Mouse (Mus musculus) kidney, postnatal 36 days (tissue): ENCODE results near the gene Slc35a5.

ENCODE experiments used
- DNase-seq, 2 experiments: peaks; one replicate each; pipeline ENCODE4 v3.0.0; 2021 to 2022; ENCODE audit warnings: mixed read lengths in 2 of 2

The Slc35a5 gene

GRCm38 (mm10) chr16:45158522-45159388 lies at the start of gene Slc35a5, which contains the start of gene Atg3:
Gene Slc35a5, minus strand, starts transcription at chr16:45158706.
Gene Atg3, plus strand, starts transcription at chr16:45158785.
- DNase-seq: peak; percentile 98

DNA sequence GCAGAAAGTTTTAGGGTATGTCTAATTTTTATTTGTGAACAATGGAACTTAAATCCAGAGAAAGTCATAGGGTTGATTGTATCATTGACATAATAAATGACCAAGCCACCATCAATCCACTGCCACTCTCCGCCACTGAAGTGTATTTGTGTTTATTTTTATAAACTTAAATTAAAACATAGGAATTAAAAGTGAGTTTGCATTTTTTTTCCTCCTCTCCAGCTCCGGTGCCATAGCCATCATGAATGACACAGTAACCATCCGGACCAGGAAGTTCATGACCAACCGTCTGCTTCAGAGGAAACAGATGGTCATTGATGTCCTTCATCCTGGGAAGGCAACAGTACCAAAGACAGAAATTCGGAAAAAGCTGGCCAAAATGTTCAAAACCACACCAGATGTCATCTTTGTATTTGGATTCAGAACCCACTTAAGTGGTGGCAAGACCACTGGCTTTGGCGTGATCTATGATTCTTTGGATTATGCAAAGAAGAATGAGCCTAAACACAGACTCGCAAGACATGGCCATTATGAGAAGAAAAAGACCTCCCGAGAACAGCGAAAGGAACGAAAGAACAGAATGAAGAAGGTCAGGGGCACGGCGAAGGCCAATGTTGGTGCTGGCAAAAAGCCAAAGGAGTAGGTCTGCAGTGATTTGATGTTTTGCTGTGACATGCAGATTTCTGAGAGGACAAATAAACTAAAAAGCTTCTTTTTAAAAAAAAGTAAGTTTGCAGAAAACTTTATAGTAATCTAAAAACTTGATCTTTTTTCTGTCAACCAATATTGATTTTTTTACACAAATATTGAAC lies 46.6 kb upstream of the Slc35a5 start:
- no peak for DNase-seq

GRCm38 (mm10) chr16:45204438-45204837 lies 45.9 kb upstream of the Slc35a5 start:
- DNase-seq: no peak

DNA sequence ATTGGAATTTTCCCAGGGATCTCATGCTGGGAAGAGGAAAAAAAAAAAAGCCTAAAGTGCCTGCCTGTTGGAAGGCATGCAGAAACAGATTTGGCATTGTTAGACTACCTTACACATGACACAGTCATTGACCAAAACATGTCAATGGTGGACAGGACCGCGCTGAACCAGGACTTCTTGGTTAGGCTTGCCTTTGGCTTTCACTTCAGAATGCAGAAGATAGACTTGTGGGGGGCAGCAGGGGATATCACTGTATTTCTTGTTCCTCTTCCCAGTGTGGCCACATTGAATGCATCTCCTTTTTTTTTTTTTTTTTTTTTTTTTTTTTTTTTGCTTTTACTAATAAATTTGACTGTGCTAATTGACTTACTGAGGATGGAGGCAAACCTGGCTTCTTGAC lies 42.9 kb upstream of the Slc35a5 start:
- DNase-seq: no peak

- DNase-seq: peak; percentile 75 to 78
Measured at GRCm38 (mm10) chr16:45196816-45197215, 38.3 kb upstream of the Slc35a5 start.

GRCm38 (mm10) chr16:45192613-45193012 lies 34.1 kb upstream of the Slc35a5 start:
- DNase-seq: peak; percentile 66 to 90

GRCm38 (mm10) chr16:45181824-45182223 lies 23.3 kb upstream of the Slc35a5 start:
- no peak for DNase-seq

- peak in 1 of 2 experiments; percentile 24 for DNase-seq
Measured at GRCm38 (mm10) chr16:45178552-45178951, 20.0 kb upstream of the Slc35a5 start.

- DNase-seq: no peak
Measured at GRCm38 (mm10) chr16:45159389-45159716, 847 bp upstream of the Slc35a5 start.

DNA sequence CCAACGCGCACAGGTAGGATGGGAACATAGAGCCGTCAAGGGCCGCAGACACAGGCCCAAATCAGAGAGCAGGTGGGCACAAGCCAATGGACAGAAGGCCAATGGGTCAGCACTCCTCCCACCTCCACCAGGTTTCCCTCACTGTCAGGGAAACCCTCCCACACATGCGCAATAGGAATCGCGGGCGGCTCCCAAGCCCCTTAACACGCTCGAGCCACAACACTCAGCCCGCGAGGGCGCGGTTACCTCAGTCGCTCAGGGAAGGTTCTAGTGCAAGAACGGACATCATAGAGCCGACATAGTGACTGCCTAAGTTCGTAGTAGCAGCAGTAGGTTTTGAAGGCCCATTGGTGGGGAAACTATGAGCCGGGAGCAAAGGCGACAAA lies 377 bp downstream of the Slc35a5 start:
- peak; percentile 80 to 82 for DNase-seq

GRCm38 (mm10) chr16:45154741-45155250 lies 3.7 kb downstream of the Slc35a5 start:
- DNase-seq: peak; percentile 42 to 55

DNA sequence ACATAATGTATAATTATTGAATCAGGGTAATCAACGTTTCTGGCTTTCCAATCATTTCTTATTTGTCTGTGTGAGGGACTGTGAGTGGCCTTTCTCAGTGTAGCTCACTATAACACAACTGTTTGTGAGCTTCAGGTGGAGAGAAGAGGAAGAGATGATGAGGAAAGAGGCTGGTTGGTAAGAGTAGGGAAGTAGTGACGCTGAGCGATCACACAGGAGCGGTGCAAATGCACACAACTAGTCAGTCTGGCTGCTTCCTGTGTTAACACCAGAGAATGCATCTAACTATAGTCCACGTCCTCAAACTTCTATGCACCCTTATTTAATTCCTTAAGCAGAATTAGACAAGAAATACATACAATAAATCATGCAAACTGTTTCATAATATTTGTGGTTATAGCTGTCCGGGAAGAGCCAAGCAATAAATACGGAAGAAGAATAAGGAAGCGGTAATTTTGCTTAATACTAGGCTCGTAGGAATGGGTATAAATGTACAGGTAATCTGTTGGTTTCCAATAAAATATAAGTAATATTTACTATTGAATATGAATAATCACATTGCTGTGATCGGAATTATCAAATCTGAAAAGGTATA lies 9.9 kb downstream of the Slc35a5 start:
- no peak for DNase-seq

DNA sequence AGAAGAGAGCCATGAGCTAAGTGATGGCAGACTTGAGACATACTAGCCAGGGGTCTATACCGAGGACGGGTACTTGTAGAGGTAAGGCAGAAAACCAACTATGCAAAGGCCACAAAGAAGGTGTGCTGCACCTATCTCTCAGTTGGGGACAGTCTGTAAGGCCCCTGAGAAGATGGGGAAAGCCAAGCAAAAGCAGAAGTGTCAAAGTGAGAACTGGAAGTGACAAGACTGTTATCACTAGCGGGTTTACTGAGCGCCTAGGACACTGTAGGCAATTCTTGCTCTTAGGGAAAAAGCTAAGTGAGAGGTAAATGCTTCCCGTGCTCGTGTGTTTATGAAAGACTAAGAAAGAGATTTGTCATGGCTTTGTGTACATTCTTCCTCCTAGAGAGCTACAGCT lies 13.4 kb downstream of the Slc35a5 start:
- DNase-seq: no peak

DNA sequence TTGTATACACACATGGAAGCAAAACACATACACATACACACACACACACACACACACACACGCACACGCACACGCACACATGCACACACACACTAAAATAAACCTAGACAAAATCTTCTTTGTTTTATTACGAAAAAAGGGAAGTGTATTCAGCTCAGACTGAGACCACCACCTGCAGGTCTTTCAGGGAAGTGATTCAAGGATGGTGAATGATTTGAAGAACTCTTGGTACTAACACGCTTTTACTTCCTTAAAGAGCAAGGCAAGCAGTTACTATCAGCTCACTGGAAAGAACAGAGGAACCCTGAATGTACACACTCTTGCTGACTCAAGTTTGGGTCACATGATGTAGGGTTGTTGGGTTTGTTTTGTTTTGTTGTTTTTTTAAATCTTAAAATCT lies 15.9 kb downstream of the Slc35a5 start:
- no peak for DNase-seq

DNA sequence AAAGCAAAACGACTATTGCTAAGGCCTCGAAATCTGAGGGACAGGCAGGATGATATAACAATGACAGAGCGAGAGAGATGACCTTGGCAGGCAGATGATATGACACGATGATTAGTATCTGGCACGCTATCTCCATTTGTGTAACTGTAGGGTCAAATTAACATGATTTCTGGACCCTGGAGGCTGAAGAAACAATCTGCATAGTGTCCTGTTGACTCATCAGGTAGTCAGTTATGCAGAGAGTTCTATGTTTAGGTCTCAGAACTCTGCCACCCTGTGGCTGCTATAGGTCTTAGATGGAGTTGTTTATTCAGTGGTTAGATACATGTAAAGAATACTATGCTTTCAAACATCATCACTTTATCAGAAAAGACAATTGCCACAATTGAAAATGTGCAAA lies 16.8 kb downstream of the Slc35a5 start:
- no peak for DNase-seq

GRCm38 (mm10) chr16:45127936-45128710 lies 30.4 kb downstream of the Slc35a5 start:
- DNase-seq: no peak

DNA sequence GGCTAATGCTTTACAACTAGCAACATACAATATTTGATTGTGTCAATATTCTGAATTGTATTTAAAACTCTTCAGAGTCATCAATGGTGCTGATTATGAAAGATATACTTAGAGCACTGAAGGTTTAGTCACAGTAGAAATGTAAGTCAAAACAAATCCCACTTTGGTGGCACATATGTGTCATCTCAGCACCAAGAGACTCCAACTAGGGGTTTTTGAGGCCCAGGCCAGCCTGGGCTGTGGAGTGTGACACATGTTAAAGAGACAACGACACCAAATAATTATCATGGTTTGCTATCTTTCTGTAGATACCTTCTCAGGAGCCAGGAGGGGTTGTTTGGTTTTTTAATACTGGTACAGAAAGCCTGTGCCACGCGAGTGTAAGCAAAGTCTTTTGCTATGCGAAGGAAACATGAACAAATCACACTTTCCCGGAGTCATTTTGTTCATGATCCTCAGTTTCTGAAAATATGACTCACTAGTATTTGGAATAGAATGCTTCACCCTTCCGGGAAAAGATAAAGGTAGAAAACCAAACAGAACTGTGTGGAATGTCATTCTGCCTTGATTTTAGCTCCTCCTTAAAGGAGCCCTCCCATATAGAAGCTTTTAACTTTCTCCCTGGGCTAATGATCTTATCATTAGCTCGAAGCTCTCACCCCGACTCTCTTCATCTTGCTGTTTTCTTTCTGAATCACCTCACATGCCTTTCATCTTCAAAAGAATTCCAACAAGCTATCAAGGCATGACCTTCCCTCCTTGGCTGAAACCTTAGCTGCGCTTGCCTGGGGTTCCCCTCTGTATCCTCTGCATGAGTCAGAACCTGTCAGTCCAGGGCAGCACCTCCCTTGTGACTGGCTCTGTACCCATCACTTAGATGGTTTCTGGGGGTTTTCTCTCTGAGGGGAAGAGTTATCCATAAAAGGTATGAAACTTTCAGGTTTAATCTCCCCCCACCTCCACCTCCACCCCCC lies 34.0 kb downstream of the Slc35a5 start:
- no peak for DNase-seq

DNA sequence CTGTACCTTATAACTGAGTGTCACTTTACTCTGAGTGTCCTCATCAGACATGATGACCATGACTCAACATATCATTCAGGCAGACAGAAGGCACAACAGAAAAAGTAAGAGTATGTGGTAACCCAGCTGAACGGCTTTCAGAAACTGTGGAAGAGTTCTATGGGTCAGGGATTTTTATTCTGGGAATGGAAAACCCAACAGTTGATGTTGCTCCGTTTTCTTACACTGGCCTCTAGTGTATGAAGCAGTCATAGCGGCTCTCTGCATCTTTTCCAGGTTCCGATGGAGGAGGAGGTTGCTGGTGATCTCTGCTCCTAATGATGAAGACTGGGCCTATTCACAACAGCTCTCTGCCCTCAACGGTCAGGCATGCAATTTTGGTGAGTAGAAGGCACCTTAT lies 35.9 kb downstream of the Slc35a5 start:
- DNase-seq: peak; percentile 19 to 27

- DNase-seq: peak; percentile 53 to 80
Measured at GRCm38 (mm10) chr16:45120844-45121425, 37.6 kb downstream of the Slc35a5 start.

DNA sequence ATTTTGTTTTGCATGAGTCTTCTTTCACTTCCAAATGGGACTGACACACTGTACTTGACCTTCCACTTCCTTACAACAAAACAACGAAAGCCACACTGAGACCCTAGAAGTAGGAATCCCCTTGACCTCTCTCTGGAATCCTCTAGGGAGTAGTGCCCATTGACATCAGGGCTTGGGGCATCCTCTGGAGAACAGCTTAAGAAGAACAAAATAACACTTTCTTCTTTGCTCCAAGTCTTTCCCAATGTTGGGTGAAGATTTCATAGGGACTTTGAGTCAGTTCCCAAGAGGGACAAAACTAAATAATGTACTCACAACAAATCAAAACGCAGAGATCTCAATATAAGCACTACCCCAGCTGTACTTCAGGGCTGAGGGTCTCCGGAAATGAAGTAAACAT lies 39.7 kb downstream of the Slc35a5 start:
- peak in 1 of 2 experiments; percentile 18 for DNase-seq

DNA sequence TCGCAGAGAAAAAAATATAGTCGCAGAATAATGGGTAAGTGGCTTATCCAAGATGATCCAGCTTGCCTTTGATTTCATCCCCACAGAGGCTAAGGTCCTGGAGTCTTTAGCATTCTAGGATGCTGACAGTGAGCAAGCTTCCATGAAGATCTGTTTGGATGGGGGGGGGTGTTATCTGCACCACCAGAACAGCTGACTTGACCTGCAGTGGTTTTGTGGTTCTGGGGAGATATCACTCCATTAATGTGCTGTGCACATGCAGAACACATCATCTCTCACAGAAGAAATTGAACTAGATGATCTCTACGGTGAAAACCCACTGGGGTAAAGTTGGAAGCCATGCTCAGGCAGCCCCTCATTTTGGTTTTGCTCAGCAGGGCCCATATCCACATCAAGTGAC lies 41.3 kb downstream of the Slc35a5 start:
- DNase-seq: no peak
